Mouse (Mus musculus) limb, embryonic 15.5 days (tissue): ENCODE data around the gene Gdpd5. TPM values are rescaled to one million over a fixed set of nuclear protein-coding genes. Genes with fewer than 3 reads are reported as not detected.

ENCODE experiments used
- ATAC-seq: fragments of 200-750 bp; cut with Nextera tagmentation; 2 replicates; pipeline ENCODE4 v1.8.0; 2017; ENCODE audit warnings: low read depth, moderate TSS enrichment; ENCODE audit not compliant: insufficient number of reproducible peaks, low FRiP score, low TSS enrichment
- H3K27ac ChIP-seq: fragments of 300-500 bp; sonication (generic); 2 replicates; pipeline ENCODE4 v1.5.1; 2015; ENCODE audit warnings: moderate library complexity, mild to moderate bottlenecking, inconsistent platforms
- H3K27me3 ChIP-seq: fragments of 300-500 bp; sonication (generic); 2 replicates; pipeline ENCODE4 v1.6.1; 2015; ENCODE audit warnings: inconsistent platforms
- H3K36me3 ChIP-seq: fragments of 300-500 bp; sonication (generic); 2 replicates; pipeline ENCODE4 v1.6.1; 2015; ENCODE audit warnings: inconsistent platforms
- H3K4me1 ChIP-seq: fragments of 300-500 bp; sonication (generic); 2 replicates; pipeline ENCODE4 v1.6.1; 2015; ENCODE audit warnings: inconsistent platforms
- H3K4me2 ChIP-seq: fragments of 300-500 bp; sonication (generic); 2 replicates; pipeline ENCODE4 v1.6.1; 2015; ENCODE audit warnings: mild to moderate bottlenecking, inconsistent platforms
- H3K4me3 ChIP-seq: fragments of 300-500 bp; sonication (generic); 2 replicates; pipeline ENCODE4 v1.5.1; 2015; ENCODE audit warnings: mild to moderate bottlenecking, inconsistent platforms
- H3K9ac ChIP-seq: fragments of 300-500 bp; sonication (generic); 2 replicates; pipeline ENCODE4 v1.6.1; 2015; ENCODE audit warnings: inconsistent platforms
- H3K9me3 ChIP-seq: fragments of 300-500 bp; sonication (generic); 2 replicates; pipeline ENCODE4 v1.6.1; 2016; ENCODE audit warnings: inconsistent platforms
- WGBS: fragments of 180-500 bp; shearing (Covaris S2); methylation state at CpG from one replicate; pipeline ENCODE4 v1.1.7; 2015; 5-methylcytosine and 5-hydroxymethylcytosine counted together
- polyA plus RNA-seq: library from polyadenylated mRNA; unstranded; fragments of >200 nt; fragmentation: Nextera tagmentation; extraction: Ambion mirVana; gene quantifications from 2 replicates; pipeline ENCODE4 v1.2.1, GENCODE M21; 2015

Gdpd5 gene
- polyA plus RNA-seq, 1 experiment from 2014 or later: 13.8 TPM

DNA sequence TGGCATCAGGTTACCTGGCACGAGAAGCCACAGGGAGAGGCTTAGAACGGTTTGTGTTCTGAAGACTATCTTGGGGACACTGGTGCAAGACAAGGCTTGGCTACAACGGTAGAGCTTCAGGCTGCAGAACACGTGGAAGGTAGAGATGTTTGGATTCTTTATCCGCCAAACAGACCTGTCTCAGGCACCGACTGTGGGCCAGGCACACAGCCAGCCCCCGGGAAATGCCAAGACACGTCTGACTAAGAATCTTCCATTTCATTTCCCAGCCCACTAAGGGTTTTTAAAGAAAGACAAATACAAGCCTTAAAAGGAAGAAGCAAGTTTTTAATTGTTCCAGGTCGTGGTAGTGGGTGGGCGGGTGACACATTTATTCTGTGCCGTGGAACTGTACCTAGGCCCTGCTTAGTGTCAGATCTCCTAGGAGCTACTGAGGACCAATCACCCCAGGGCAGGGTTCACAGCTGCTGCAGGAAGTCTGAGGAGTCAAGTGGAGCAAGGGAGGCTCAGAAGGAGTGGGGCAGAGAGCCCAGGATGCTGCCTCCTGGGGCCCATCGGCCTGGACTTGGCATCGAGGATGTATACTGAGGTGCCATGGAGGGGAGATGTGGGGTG lies 12.6 kb downstream of the Gdpd5 start:
- no peak for ATAC-seq
- 64% methylated on average over 13 of the region's 13 CpGs for WGBS

DNA sequence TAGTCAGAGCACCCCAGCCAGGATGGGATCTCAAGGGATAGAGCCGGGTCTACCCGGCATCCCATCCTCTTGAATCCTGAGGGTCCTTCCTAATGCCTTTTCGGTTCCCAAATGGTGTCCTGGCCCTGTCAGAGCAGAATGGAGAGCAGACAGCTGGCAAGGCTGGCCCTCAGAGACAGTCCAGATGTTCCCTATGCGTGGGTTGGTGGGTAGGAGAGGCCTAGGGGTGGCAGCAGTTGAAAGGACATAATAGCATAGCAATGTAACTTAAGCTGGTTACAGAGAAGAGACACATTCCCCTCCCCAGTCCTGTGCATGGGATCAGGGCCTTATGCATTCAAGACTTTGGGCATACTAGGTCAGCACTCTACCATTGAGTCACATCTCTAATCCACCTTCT lies 14.2 kb downstream of the Gdpd5 start:
- 79% methylated on average over 4 of the region's 4 CpGs for WGBS
- H3K4me1 ChIP-seq: peaks cover 40% of the 10 kb centered on the region
- H3K4me2 ChIP-seq: no peak overlapping the region
- H3K27ac ChIP-seq: no peak overlapping the region; the same call in 1 of the 2 replicates
- no peaks in the 10 kb centered on the region for H3K36me3 ChIP-seq
- H3K9me3 ChIP-seq: no peaks in the 10 kb centered on the region
- no peak overlapping the region for H3K4me3 ChIP-seq
- no peaks in the 10 kb centered on the region for H3K27me3 ChIP-seq
- H3K9ac ChIP-seq: no peak overlapping the region
- ATAC-seq: no peak

More for the DNA sequence above, 12.6 kb downstream of the Gdpd5 start:
- Histone ChIP-seq H3K4me1 (peaks cover 40% of the 10 kb centered on the region), H3K27me3 (no peaks in the 10 kb centered on the region), H3K27ac (no peak overlapping the region), H3K9me3 (no peaks in the 10 kb centered on the region), H3K36me3 (no peaks in the 10 kb centered on the region), H3K9ac (no peak overlapping the region), H3K4me3 (no peak overlapping the region), H3K4me2 (no peak overlapping the region)

DNA sequence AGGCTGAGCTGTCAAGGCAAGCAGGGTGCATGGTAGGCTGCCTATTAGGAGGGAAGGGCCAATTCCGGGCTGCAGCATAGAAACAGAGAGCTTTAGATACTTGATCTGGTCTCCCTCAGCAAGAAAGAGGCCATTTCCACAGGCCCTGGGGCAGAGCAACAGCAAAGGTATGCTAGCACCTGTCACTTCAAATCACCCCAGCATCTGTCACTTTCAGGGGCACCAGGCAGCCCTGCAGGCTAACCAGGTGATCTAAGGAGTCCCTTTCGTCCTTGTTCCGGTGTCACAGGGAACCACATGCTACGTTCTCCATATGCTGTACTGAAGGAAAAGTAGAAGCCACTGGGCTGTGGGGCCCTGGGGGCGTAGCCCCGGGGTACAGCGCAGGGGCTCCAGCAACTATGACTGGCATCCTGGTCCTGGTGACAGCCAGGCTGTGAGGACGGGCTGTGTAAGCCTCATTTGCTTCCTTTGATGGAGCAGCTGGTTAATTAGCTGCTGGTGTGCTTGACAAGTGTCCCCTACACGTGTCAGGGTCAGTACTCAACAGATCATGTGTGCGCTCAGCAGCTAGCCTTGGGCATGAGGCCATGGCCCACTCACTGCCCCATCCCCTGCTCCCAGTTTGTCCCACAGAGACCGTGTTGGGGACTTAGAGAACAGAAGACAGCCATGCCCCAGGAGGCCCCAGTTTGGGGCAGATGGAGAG lies 14.8 kb downstream of the Gdpd5 start:
- 56% methylated on average over 11 of the region's 11 CpGs for WGBS
- no peak overlapping the region; the same call in 1 of the 2 replicates for H3K27ac ChIP-seq
- peaks cover 42% of the 10 kb centered on the region for H3K4me1 ChIP-seq

DNA sequence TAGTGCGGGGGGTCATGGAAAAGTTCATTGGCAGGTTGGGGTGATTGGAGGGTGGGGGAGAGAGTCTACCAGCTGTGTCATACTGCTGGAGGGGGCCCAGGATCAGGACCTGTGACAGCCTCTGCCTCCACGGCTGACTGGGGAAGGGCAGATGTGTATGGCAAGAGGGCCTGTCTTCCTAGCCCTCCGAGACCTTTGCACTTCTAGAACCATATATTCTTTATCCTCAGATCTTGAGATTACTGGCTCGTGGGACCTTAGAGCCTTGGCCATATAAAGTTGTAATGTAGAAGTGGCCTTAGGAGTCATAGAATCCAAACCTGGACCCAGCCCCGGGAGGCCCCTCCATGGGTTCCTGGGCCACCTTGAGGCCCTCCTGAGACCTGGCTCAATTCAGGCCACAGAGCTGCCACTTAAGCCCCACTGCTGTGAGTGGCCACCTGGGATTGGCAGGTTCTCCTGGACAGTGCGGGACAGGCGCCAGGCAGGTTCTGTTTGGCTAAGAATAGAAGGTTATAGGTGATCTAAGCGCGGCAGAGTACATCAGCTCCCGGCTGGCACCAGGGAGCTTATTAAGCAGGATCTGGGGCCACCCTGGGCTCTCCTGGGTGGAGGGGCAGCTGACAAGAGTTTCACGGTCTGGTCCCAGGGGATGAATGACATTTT lies 15.9 kb downstream of the Gdpd5 start:
- H3K36me3 ChIP-seq: no peaks in the 10 kb centered on the region
- no peak overlapping the region for H3K4me2 ChIP-seq
- peaks cover 38% of the 10 kb centered on the region for H3K4me1 ChIP-seq
- H3K9me3 ChIP-seq: no peaks in the 10 kb centered on the region
- peak overlapping the region; percentile 22; the same call in 1 of the 2 replicates for H3K27ac ChIP-seq
- no peak for ATAC-seq
- H3K4me3 ChIP-seq: no peak overlapping the region
- no peaks in the 10 kb centered on the region for H3K27me3 ChIP-seq
- WGBS: 81% methylated on average over 11 of the region's 11 CpGs
- H3K9ac ChIP-seq: no peak overlapping the region

More for the DNA sequence above, 14.8 kb downstream of the Gdpd5 start:
- no peaks in the 10 kb centered on the region for H3K36me3 ChIP-seq
- no peak overlapping the region for H3K4me3 ChIP-seq
- no peak overlapping the region for H3K9ac ChIP-seq
- peak; percentile 50; the same call in 1 of the 2 replicates for ATAC-seq
- no peaks in the 10 kb centered on the region for H3K27me3 ChIP-seq
- H3K9me3 ChIP-seq: no peaks in the 10 kb centered on the region
- no peak overlapping the region for H3K4me2 ChIP-seq

DNA sequence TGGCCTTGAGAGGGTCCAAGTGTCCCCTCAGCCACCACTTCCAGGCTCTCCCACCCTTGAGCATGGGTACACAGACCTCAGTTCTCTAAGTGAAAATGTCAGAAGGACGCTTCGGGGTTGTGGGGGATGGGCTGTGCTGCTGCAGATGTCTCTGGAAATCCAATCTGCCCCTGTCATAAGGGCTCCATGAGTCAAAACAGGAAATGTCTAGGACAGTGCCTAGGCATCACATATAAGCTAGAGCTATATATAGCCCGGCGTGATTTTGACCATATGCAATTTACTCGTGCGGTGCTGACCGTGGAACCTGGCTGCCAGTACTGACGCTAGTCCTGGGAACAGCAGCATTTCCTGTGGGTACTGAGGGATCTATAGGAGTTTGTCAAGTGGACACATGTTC lies 20.2 kb downstream of the Gdpd5 start:
- WGBS: 57% methylated on average over 8 of the region's 8 CpGs
- Histone ChIP-seq H3K4me1 (peaks cover 20% of the 10 kb centered on the region), H3K27ac (no peak overlapping the region), H3K4me2 (no peak overlapping the region), H3K9ac (no peak overlapping the region), H3K4me3 (no peak overlapping the region), H3K27me3 (no peaks in the 10 kb centered on the region), H3K9me3 (no peaks in the 10 kb centered on the region), H3K36me3 (no peaks in the 10 kb centered on the region)
- ATAC-seq: peak; percentile 60; the same call in 1 of the 2 replicates

DNA sequence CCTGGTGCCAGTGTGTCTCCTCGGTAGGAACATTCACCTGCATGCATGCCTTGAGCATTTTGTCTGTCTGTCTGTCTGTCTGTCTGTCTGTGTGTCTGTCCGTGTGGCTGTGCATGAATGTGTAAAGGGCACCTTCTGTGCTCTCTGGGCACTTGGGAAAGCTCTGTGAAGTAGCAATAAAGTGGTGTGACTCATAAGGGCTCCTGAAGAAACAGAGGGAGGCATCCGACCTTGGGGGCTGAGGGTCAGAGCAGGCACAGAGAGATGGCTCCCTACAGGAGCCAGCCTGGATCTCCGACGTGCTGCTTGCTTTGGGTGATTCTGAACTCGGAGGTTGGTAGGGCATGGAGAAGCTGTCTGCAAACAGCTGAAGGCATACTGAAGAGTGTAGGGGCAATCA lies 21.3 kb downstream of the Gdpd5 start:
- no peak overlapping the region for H3K27ac ChIP-seq
- no peak for ATAC-seq
- no peaks in the 10 kb centered on the region for H3K36me3 ChIP-seq

DNA sequence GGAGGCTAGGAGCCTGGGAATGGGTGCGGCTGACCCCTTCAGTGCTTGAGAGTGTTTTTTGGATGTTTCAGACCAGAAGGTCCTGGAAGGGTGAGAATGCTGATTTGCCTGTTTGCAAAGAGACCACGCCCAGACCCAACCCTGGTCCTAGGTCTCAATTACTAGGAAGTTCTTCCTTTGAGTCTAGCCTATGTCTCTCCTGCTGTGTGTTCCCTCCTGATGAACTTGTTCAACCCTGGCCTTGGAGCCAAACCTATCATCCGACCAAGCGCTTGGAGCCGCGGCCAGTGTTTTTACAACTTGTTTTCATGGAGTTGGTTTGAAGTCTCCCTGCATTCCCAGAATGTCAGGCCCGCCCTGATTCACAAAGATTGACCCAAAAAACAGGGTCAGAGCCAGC lies 22.0 kb downstream of the Gdpd5 start:
- Histone ChIP-seq H3K36me3 (no peaks in the 10 kb centered on the region), H3K27me3 (no peaks in the 10 kb centered on the region), H3K4me2 (no peak overlapping the region), H3K9ac (no peak overlapping the region), H3K4me1 (peaks cover 19% of the 10 kb centered on the region), H3K9me3 (no peaks in the 10 kb centered on the region), H3K4me3 (no peak overlapping the region), H3K27ac (no peak overlapping the region)
- ATAC-seq: no peak
- 72% methylated on average over 7 of the region's 7 CpGs for WGBS

More for the DNA sequence above, 21.3 kb downstream of the Gdpd5 start:
- H3K27me3 ChIP-seq: no peaks in the 10 kb centered on the region
- WGBS: 72% methylated on average over 6 of the region's 6 CpGs
- no peak overlapping the region for H3K4me2 ChIP-seq
- no peaks in the 10 kb centered on the region for H3K9me3 ChIP-seq
- H3K4me1 ChIP-seq: peaks cover 16% of the 10 kb centered on the region
- H3K9ac ChIP-seq: no peak overlapping the region
- H3K4me3 ChIP-seq: no peak overlapping the region

DNA sequence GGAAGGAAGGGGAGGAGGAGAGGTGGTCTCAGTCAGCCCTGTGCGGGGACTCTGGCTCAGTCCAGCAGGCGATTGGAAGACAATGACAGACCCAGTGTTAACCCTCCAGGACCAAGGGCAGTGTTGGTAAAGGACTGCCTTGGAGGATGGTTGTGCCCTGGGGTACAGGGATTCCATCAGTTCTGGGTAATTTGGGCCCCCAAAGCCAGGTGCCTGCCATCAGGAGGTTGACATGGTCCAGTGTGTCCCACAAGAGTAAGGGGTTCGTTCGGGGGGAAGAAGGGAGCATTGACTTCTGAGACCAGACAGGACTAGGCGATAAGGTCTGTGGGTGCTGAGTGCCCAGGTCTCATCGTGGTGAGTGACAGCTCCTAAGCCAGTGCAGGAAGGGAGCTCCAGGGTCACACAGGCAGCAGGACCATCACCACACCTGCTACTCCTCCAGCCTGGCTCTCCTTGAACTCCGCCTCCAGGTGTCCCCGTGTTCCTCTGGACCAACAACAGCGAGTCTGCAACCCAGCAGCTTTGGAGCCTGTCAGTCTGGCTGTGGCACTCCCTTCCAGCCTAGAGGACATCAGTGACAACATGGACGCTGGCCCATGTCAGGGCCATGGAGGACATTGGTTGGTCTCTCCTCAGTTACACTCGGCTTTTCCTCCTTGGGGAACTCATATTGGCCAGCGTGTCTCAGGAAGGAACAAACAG lies 23.0 kb downstream of the Gdpd5 start:
- ATAC-seq: no peak
- H3K27ac ChIP-seq: no peak overlapping the region
- H3K4me3 ChIP-seq: no peak overlapping the region
- H3K36me3 ChIP-seq: no peaks in the 10 kb centered on the region
- no peak overlapping the region for H3K9ac ChIP-seq
- H3K4me2 ChIP-seq: no peak overlapping the region
- H3K4me1 ChIP-seq: peaks cover 19% of the 10 kb centered on the region
- 71% methylated on average over 12 of the region's 12 CpGs for WGBS
- H3K9me3 ChIP-seq: no peaks in the 10 kb centered on the region
- no peaks in the 10 kb centered on the region for H3K27me3 ChIP-seq

DNA sequence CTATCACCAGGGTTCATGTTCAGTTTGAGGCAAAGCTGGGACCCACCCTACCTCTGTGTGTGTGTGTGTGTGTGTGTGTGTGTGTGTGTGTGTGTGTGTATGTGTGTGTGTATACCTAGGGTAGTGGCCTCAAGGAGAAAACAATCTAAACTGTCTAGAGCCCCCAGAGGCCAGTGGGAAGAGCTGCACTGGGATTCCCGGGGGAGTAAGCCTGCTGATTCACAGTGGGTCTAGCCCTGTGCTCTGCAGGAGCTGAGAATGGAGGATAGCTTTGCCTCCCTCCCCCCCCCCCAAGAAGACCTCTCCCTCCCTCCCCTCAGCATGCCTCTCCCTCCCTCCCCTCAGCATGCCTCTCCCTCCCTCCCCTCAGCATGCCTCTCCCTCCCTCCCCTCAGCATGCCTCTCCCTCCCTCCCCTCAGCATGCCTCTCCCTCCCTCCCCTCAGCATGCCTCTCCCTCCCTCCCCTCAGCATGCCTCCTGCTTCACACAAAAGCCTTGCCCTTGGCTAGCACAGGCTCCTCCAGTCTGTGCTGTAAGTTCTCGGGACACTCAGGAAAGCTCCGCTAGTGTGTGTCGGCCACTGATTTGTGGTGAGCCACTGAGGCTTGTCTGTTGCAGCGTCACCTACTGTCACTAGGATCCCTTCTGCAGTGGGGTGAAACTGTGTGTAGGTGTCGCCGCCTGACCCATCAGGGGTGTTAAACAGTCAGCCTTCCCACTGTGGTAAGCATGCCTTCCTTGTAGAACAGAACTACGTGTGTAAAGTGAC lies 24.4 kb downstream of the Gdpd5 start:
- no peak overlapping the region for H3K9ac ChIP-seq
- peaks cover 26% of the 10 kb centered on the region for H3K4me1 ChIP-seq
- no peak for ATAC-seq
- no peak overlapping the region for H3K4me2 ChIP-seq
- no peak overlapping the region for H3K4me3 ChIP-seq
- no peaks in the 10 kb centered on the region for H3K9me3 ChIP-seq
- 36% methylated on average over 8 of the region's 8 CpGs for WGBS
- H3K36me3 ChIP-seq: no peaks in the 10 kb centered on the region; the same call in 1 of the 2 replicates
- no peaks in the 10 kb centered on the region for H3K27me3 ChIP-seq
- H3K27ac ChIP-seq: no peak overlapping the region

DNA sequence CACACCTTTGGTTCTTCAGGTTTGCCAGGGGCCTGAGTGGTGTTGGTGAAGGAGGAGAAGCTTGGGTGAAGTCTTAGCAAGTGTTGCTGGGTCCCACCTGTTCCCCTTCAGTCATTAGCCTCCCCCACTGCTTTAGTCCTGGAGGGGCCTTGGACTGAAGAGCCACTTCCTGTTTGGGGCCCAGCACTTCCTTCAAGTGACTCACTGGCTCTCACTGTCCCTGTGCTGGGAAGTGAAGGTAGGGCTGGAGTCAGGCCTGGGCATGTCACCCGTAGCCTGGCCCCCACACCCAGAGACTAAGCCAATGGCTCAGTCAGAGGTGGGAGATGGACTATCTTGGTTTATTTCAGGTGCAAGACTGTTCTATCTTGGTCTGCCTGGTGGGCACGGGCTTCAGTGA lies 26.4 kb downstream of the Gdpd5 start:
- peak; percentile 45; the same call in 1 of the 2 replicates for ATAC-seq
- H3K27me3 ChIP-seq: no peaks in the 10 kb centered on the region
- no peaks in the 10 kb centered on the region; the same call in 1 of the 2 replicates for H3K36me3 ChIP-seq
- H3K4me3 ChIP-seq: no peak overlapping the region
- 67% methylated on average over 2 of the region's 2 CpGs for WGBS
- H3K4me2 ChIP-seq: no peak overlapping the region
- H3K27ac ChIP-seq: no peak overlapping the region
- H3K4me1 ChIP-seq: peaks cover 18% of the 10 kb centered on the region
- no peaks in the 10 kb centered on the region for H3K9me3 ChIP-seq
- no peak overlapping the region for H3K9ac ChIP-seq
